Mouse (Mus musculus) ES-E14 (cell line): ENCODE data around the gene Tbc1d24.

Experiments used
- CHD2 ChIP-seq: IDR thresholded peaks from 2 replicates; pipeline ENCODE4 v1.6.1; 2014; ENCODE audit warnings: mild to moderate bottlenecking, low read depth, low read length, inconsistent platforms
- HCFC1 ChIP-seq: IDR thresholded peaks from 2 replicates; pipeline ENCODE4 v1.6.1; 2012; ENCODE audit warnings: low read length, inconsistent platforms, borderline replicate concordance; ENCODE audit not compliant: insufficient read depth
- MAFK ChIP-seq: IDR thresholded peaks from 2 replicates; pipeline ENCODE4 v1.6.1; 2014; ENCODE audit warnings: mild to moderate bottlenecking, low read depth, low read length, inconsistent platforms; ENCODE audit not compliant: insufficient read depth
- ZC3H11A ChIP-seq: IDR thresholded peaks from 2 replicates; pipeline ENCODE4 v1.6.1; 2012; ENCODE audit warnings: low read depth, mild to moderate bottlenecking, inconsistent platforms, low read length, borderline replicate concordance

DNA sequence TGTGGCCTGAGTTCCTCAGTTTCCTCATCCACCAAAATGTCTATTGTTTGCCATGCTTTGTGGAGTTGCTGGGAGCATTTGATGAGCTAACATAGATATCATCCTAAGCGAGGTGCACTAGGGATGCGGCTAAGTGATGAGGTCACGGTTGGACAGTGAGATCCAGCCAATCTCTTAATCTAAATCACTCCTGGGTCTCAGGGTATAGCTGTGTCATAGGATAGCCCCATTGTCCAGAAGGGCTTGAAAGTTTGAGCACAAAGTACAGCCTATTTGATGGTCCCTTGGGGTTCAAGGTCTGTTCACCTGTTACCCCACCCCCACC is 4.5 kb upstream of the Tbc1d24 start:
- TF ChIP-seq CHD2 (no peak), MAFK (no peak), HCFC1 (no peak), ZC3H11A (no peak)
